Comparison of ENCODE assay signal across 11 mouse cellular contexts in the genomic region with DNA sequence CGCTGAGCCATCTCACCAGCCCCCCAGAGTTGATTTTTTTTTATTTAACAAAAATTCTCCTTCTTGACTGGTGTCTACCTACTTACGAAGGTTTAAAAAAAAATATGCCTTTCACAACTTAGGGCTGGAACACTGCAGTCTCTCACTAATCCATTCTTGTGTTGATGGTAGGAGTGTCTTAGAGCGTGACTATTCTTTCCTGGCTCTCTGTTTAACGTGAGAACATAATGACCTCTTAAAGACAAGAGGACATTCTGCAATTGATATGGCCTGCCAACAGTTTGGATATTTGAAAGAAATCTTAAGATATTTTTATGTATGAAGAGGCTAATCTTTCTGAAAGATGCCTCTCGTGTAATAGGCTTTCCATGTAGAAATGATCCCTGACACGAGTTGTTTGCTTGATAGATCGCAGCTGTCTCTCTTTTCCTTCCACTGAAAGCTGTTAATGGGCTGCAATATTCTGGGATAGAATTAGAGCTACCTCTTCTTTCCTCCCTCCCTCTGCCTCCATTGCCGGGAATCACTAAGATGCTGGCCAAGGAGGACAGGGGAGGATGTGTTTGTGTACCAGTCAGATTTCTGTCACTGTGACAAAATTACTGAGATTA.
"Had no signal": no experiment of that assay in that cellular context is flagged by ENCODE, and none has a peak within 500 bp of the region (broad histone marks: within the 10 kb centered on the region; RNA-seq: fewer than 3 reads in every experiment).

No protein-coding gene starts in this region.

- H3K9ac ChIP-seq: hindbrain, embryonic 14.5 days; intestine, embryonic 15.5 days; limb, embryonic 15.5 days; liver, embryonic 12.5 days; midbrain, embryonic 12.5 days; stomach, embryonic 15.5 days had no signal

- H3K4me3 ChIP-seq: intestine, embryonic 15.5 days; left cerebral cortex, adult 2 months; limb, embryonic 15.5 days; liver, embryonic 12.5 days; midbrain, embryonic 12.5 days; stomach, embryonic 15.5 days had no signal

- H3K27ac ChIP-seq: hindbrain, embryonic 14.5 days; intestine, embryonic 15.5 days; left cerebral cortex, adult 2 months; limb, embryonic 15.5 days; liver, embryonic 12.5 days; midbrain, embryonic 12.5 days; stomach, embryonic 15.5 days had no signal

- H3K4me1 ChIP-seq: intestine, embryonic 15.5 days; limb, embryonic 15.5 days; liver, embryonic 12.5 days; midbrain, embryonic 12.5 days; stomach, embryonic 15.5 days had no signal

- ATAC-seq: intestine, embryonic 15.5 days; liver, embryonic 12.5 days; midbrain, embryonic 16.5 days had no signal

- DNase-seq: right cerebral cortex, postnatal 14 days; thymus, adult 2 months; thymus, postnatal 25 days had no signal

- H3K36me3 ChIP-seq: intestine, embryonic 15.5 days; limb, embryonic 15.5 days; liver, embryonic 12.5 days; midbrain, embryonic 12.5 days; stomach, embryonic 15.5 days had no signal

- H3K4me2 ChIP-seq: hindbrain, embryonic 14.5 days; intestine, embryonic 15.5 days; limb, embryonic 15.5 days; liver, embryonic 12.5 days; midbrain, embryonic 12.5 days; stomach, embryonic 15.5 days had no signal

- H3K9me3 ChIP-seq: intestine, embryonic 15.5 days; limb, embryonic 15.5 days; liver, embryonic 12.5 days; midbrain, embryonic 12.5 days; stomach, embryonic 15.5 days had no signal

- H3K27me3 ChIP-seq: intestine, embryonic 15.5 days; limb, embryonic 15.5 days; liver, embryonic 12.5 days; midbrain, embryonic 12.5 days; stomach, embryonic 15.5 days had no signal
